Comparison of ENCODE assay signal across 20 mouse cellular contexts in the genomic region with DNA sequence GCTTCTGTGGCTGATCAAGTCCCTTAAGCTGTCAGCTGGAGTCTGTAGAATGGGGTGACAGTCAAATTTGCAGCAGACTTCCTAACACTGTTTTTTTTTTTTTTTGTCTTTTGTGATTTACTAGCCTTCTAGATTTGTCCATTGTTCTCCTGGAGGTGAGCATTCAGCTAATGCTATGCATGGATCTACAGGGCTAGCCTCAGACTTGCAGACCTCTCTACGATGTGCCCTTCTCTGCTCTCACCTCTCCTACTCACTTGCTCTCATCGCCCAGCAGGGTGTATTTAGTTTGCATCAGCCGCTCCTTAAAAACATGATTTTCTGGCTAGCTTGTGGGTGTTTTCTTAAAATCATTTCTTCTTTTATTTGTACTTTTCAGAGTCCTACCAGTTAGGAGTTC.
"Had no signal": no experiment of that assay in that cellular context is flagged by ENCODE, and none has a peak within 500 bp of the region (broad histone marks: within the 10 kb centered on the region; RNA-seq: fewer than 3 reads in every experiment).

No protein-coding gene starts in this region.

- H3K27ac ChIP-seq: gastrocnemius, adult 2 months; heart, embryonic 10.5 days; hindbrain, embryonic 10.5 days; hindbrain, embryonic 12.5 days; hindbrain, embryonic 14.5 days; intestine, embryonic 15.5 days; left cerebral cortex, adult 2 months; limb, embryonic 13.5 days; limb, embryonic 15.5 days; liver, embryonic 12.5 days; liver, embryonic 14.5 days had no signal

- DNase-seq: gastrocnemius, adult 2 months; gastrocnemius, postnatal 10 days; gastrocnemius, postnatal 25 days; heart, adult 18-20 months; heart, postnatal 10 days; heart, postnatal 4 days; kidney, adult 2 months; kidney, postnatal 14 days; kidney, postnatal 36 days had no signal

- H3K9me3 ChIP-seq: heart, embryonic 10.5 days; heart, embryonic 12.5 days; hindbrain, embryonic 10.5 days; hindbrain, embryonic 12.5 days; intestine, embryonic 15.5 days; limb, embryonic 13.5 days; limb, embryonic 15.5 days; liver, embryonic 12.5 days had no signal

- H3K27me3 ChIP-seq: heart, embryonic 12.5 days; hindbrain, embryonic 12.5 days; intestine, embryonic 15.5 days; limb, embryonic 13.5 days; limb, embryonic 15.5 days; liver, embryonic 12.5 days had no signal

- H3K4me3 ChIP-seq: gastrocnemius, adult 2 months; heart, embryonic 10.5 days; heart, embryonic 12.5 days; hindbrain, embryonic 10.5 days; hindbrain, embryonic 12.5 days; intestine, embryonic 15.5 days; left cerebral cortex, adult 2 months; limb, embryonic 13.5 days; limb, embryonic 15.5 days; liver, embryonic 12.5 days had no signal

- H3K9ac ChIP-seq: heart, embryonic 12.5 days; hindbrain, embryonic 12.5 days; hindbrain, embryonic 14.5 days; intestine, embryonic 15.5 days; limb, embryonic 13.5 days; limb, embryonic 15.5 days; liver, embryonic 12.5 days; liver, embryonic 14.5 days had no signal
